Mouse (Mus musculus): ENCODE measurements around the gene 2610001J05Rik.

Gene 2610001J05Rik

DNA sequence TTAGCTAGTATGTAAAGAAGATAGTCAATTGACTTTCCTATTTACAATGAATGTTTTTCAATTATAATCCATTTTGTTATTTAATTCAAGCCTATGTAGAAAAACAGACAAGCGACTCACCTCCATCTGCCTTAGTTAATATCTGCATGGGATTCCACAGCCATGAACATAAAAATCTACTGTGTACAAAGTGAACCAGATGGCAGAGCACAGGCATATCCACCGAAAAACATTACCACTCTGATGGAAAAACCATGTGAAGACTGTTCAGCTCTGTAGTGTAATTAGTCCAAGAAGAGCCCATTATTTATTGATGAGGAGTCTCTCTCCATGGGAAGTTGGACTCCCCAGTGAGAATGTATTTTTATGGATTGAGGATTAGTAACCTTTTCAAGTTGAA is 38.5 kb downstream of the 2610001J05Rik start:
- DNase-seq = no peak

GRCm38 (mm10) chr6:13828877-13829276 is 42.4 kb downstream of the 2610001J05Rik start:
- DNase-seq = no peak

All from kidney, adult 9 months (tissue).